10 mouse cellular contexts compared by ENCODE assay signal in genomic region chr1:181466601-181467320, GRCm38 (mm10). TPM values are rescaled to one million over a fixed set of nuclear protein-coding genes. Genes with fewer than 3 reads are reported as not detected.
DNase-seq lines count a peak whose midpoint lies in the region; ATAC-seq and TF ChIP-seq lines count a peak whose summit lies in the region.
"Had no signal": no experiment of that assay in that cellular context is flagged by ENCODE, and none has a peak within 500 bp of the region (broad histone marks: within the 10 kb centered on the region; RNA-seq: fewer than 3 reads in every experiment).

No protein-coding gene starts in this region.

- 0 out of 2 replicates have a peak, but pooled peaks cover 6% of the 10 kb centered on the region for H3K4me1 ChIP-seq in midbrain, embryonic 10.5 days
- no peaks in the 10 kb centered on the region for H3K4me1 ChIP-seq in midbrain, embryonic 11.5 days (ENCODE audit: control insufficient read depth, insufficient read depth, low read length)
- peaks cover 16% of the 10 kb centered on the region for H3K4me1 ChIP-seq in heart, postnatal 0 days (ENCODE audit: control insufficient read depth, insufficient read depth)
- H3K4me1 ChIP-seq in stomach, embryonic 15.5 days, result peaks cover 6% of the 10 kb centered on the region; the same call in 1 of the 2 replicates

- no peak overlapping the region for H3K4me2 ChIP-seq in midbrain, embryonic 11.5 days
- peak overlapping the region; percentile 48 for H3K4me2 ChIP-seq in heart, postnatal 0 days (ENCODE audit: low read depth, low read length)
- peak overlapping the region; percentile 21; the same call in 1 of the 2 replicates for H3K4me2 ChIP-seq in stomach, embryonic 15.5 days
- H3K4me2 ChIP-seq: embryonic facial prominence, embryonic 13.5 days; limb, embryonic 12.5 days had no signal

- H3K27ac ChIP-seq in midbrain, embryonic 10.5 days (replicated peaks), result 0 out of 2 replicates have a peak overlapping the region, but pooled peaks have one; percentile 33
- H3K27ac ChIP-seq in midbrain, embryonic 11.5 days (ENCODE audit: low read depth, low read length), result no peak overlapping the region
- peak overlapping the region; percentile 47; the same call in 1 of the 2 replicates for H3K27ac ChIP-seq in heart, postnatal 0 days (ENCODE audit: low read depth)
- no peak overlapping the region; the same call in 1 of the 2 replicates for H3K27ac ChIP-seq in stomach, embryonic 15.5 days
- no peak overlapping the region for H3K27ac ChIP-seq in gastrocnemius, adult 2 months
- H3K27ac ChIP-seq: embryonic facial prominence, embryonic 13.5 days; limb, embryonic 12.5 days had no signal

- no peaks in the 10 kb centered on the region for H3K36me3 ChIP-seq in midbrain, embryonic 10.5 days
- H3K36me3 ChIP-seq in midbrain, embryonic 11.5 days (ENCODE audit: control insufficient read depth, insufficient read depth, low read length), result no peaks in the 10 kb centered on the region
- no peaks in the 10 kb centered on the region for H3K36me3 ChIP-seq in heart, postnatal 0 days (replicated peaks; ENCODE audit: control insufficient read depth, insufficient read depth, low read length)
- H3K36me3 ChIP-seq in stomach, embryonic 15.5 days, result no peaks in the 10 kb centered on the region
- H3K36me3 ChIP-seq: embryonic facial prominence, embryonic 13.5 days; limb, embryonic 12.5 days had no signal

- no peak for ATAC-seq in midbrain, embryonic 11.5 days (ENCODE audit: low FRiP score)
- peak; percentile 72 for ATAC-seq in heart, postnatal 0 days (ENCODE audit: insufficient read depth, low read depth)
- no peak for ATAC-seq in stomach, embryonic 15.5 days (ENCODE audit: insufficient read depth, low FRiP score, low read depth)

- intact Hi-C loops in gastrocnemius, adult 2 months (cut with DNase I), result loop anchor here (5.0 kb wide), 1 partner anchor 81 kb away; no protein-coding TSS in a partner anchor

- H3K4me3 ChIP-seq in midbrain, embryonic 10.5 days, result no peak overlapping the region
- no peak overlapping the region for H3K4me3 ChIP-seq in midbrain, embryonic 11.5 days (ENCODE audit: low read depth, low read length)
- 0 out of 2 replicates have a peak overlapping the region, but pooled peaks have one; percentile 18 for H3K4me3 ChIP-seq in heart, postnatal 0 days (ENCODE audit: low read depth, low read length)
- no peak overlapping the region for H3K4me3 ChIP-seq in stomach, embryonic 15.5 days (replicated peaks)
- H3K4me3 ChIP-seq in gastrocnemius, adult 2 months, result no peak overlapping the region
- H3K4me3 ChIP-seq: embryonic facial prominence, embryonic 13.5 days; limb, embryonic 12.5 days had no signal

- 81% methylated on average over 17 of the region's 17 CpGs for WGBS in midbrain, embryonic 10.5 days
- WGBS in midbrain, embryonic 11.5 days, result 85% methylated on average over 17 of the region's 17 CpGs
- WGBS in heart, postnatal 0 days, result 16% methylated on average over 17 of the region's 17 CpGs
- WGBS in stomach, embryonic 15.5 days, result 52% methylated on average over 17 of the region's 17 CpGs

- no peak for DNase-seq in midbrain, embryonic 10.5 days (ENCODE audit: low spot score)
- no peak for DNase-seq in midbrain, embryonic 11.5 days (ENCODE audit: low spot score, missing footprints)
- DNase-seq in heart, postnatal 0 days (ENCODE audit: low spot score), result peak; percentile 62
- peak; percentile 60 to 67 for DNase-seq in layer of hippocampus, postnatal 36 days
- no peak for DNase-seq in spleen, adult 12 weeks (ENCODE audit: low spot score)
- no peak for DNase-seq in gastrocnemius, adult 2 months
- no peak for DNase-seq in gastrocnemius, postnatal 4 days (ENCODE audit: low spot score in 2 of 2)

- H3K9ac ChIP-seq in midbrain, embryonic 11.5 days (ENCODE audit: low read length), result no peak overlapping the region
- H3K9ac ChIP-seq in heart, postnatal 0 days (replicated peaks; ENCODE audit: low read depth, low read length), result no peak overlapping the region
- H3K9ac ChIP-seq in stomach, embryonic 15.5 days, result no peak overlapping the region
- H3K9ac ChIP-seq: embryonic facial prominence, embryonic 13.5 days; limb, embryonic 12.5 days had no signal

- peaks cover 14% of the 10 kb centered on the region for H3K9me3 ChIP-seq in midbrain, embryonic 10.5 days (replicated peaks)
- H3K9me3 ChIP-seq in midbrain, embryonic 11.5 days (ENCODE audit: control insufficient read depth, low read length), result peaks cover 5% of the 10 kb centered on the region; the same call in 1 of the 2 replicates
- peaks cover 13% of the 10 kb centered on the region for H3K9me3 ChIP-seq in heart, postnatal 0 days (replicated peaks; ENCODE audit: control insufficient read depth, low read length)
- H3K9me3 ChIP-seq in stomach, embryonic 15.5 days, result no peaks in the 10 kb centered on the region

- TF ChIP-seq EP300 in heart, postnatal 0 days (IDR thresholded peaks at IDR 0.05; ENCODE audit: low read depth), result no peak

- TF ChIP-seq CTCF in heart, postnatal 0 days (IDR thresholded peaks at IDR 0.05; ENCODE audit: low read depth), result no peak
- TF ChIP-seq CTCF in gastrocnemius, adult 2 months (IDR thresholded peaks at IDR 0.05), result no peak

- H3K27me3 ChIP-seq in midbrain, embryonic 10.5 days (ENCODE audit: low read depth, poor library complexity, severe bottlenecking), result no peaks in the 10 kb centered on the region
- H3K27me3 ChIP-seq in midbrain, embryonic 11.5 days (ENCODE audit: control insufficient read depth, insufficient read depth, low read length), result no peaks in the 10 kb centered on the region
- H3K27me3 ChIP-seq in heart, postnatal 0 days (ENCODE audit: control insufficient read depth, insufficient read depth, low read length), result no peaks in the 10 kb centered on the region
- H3K27me3 ChIP-seq in stomach, embryonic 15.5 days (replicated peaks), result no peaks in the 10 kb centered on the region
- H3K27me3 ChIP-seq: embryonic facial prominence, embryonic 13.5 days; limb, embryonic 12.5 days had no signal

RNA-seq across cellular contexts. Expression of gene Ccdc121, which starts 44.5 kb away (rescaled TPM):
- 0.09 TPM in 1 of 2 replicates, not detected in the other for polyA plus RNA-seq in midbrain, embryonic 10.5 days (2016; fragmentation: Nextera tagmentation; extraction: Ambion mirVana)
- polyA plus RNA-seq in midbrain, embryonic 11.5 days (2014; fragmentation: Nextera tagmentation; extraction: Ambion mirVana), result not detected in 2 replicates
- total RNA-seq in heart, postnatal 0 days (2014; rRNA removed; ENCODE audit: low replicate concordance), result not detected in 2 replicates
- 0.16 and 0.22 TPM in 2 replicates for polyA plus RNA-seq in heart, postnatal 0 days (2015; fragmentation: Nextera tagmentation; extraction: Ambion mirVana)
- under 1 TPM; 0.20 to 0.25 TPM for total RNA-seq in layer of hippocampus, postnatal 36 days (2021)
- polyA plus RNA-seq in stomach, embryonic 15.5 days (2015; fragmentation: Nextera tagmentation; extraction: Ambion mirVana), result not detected in 2 replicates
- not detected for total RNA-seq in gastrocnemius, adult 2 months (2021)
- not detected for total RNA-seq in gastrocnemius, postnatal 4 days (2021)
- polyA plus RNA-seq: embryonic facial prominence, embryonic 13.5 days; limb, embryonic 12.5 days had no signal

Comparison
In these comparisons a context has a peak if more than half of its experiments do, and no peak if none do; other contexts are left out.
1. H3K27ac ChIP-seq: peak in midbrain, embryonic 10.5 days (single experiment) and heart, postnatal 0 days (single experiment); none in midbrain, embryonic 11.5 days (single experiment), stomach, embryonic 15.5 days (single experiment) and gastrocnemius, adult 2 months (single experiment).
2. DNase-seq: peak in heart, postnatal 0 days (single experiment) and layer of hippocampus, postnatal 36 days (2 of 2); none in midbrain, embryonic 10.5 days (single experiment), midbrain, embryonic 11.5 days (single experiment), spleen, adult 12 weeks (single experiment), gastrocnemius, adult 2 months (single experiment) and gastrocnemius, postnatal 4 days (0 of 2).